Mouse (Mus musculus) thymus, postnatal 14 days (tissue): ENCODE data around the gene Pus1.
A peak's percentile ranks its signal among the peaks of the same experiment; 100 is the strongest.
"Not testable (repeated sequence)": the region's sequence is repeated elsewhere in the genome, so short reads cannot be mapped to it uniquely, and the experiment has no call there.

Experiments used
- DNase-seq: peaks from one replicate; pipeline ENCODE4 v3.0.0; 2021

Pus1 gene

DNA sequence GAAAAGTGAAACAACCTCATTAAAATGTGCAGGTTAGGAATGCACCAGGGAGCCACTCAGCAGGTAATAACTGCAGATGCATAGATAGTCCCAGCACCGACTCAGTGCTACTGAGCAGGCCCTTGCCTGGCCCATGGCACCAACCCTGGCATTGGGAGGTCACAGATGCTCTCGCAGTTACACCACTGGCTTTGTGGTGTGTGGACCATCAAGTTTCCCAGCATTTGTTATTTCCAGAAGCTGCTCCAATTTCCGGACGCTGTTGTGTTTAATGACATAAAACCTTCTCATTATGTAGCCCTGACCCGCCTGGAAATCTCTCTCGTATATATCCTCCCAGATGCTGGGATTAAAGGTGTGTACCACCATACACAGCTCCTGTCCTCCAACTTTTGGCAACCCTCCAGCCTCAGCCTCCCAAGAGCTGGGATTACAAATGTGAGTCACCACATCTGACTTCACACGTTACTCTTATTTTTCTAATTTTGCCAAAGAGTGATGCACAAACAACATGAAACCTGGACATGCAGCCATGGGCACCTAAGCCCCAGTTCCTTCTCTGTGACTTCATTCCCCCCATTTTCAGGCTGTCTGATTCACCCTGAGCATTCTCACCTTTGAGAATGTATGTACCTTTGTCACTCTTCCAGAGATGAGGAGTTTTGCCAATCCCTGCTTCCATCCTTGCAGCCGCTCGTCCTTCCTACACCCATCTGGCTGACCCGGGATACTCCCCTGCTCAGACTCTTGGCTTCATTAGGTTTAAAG lies 486 bp upstream of the Pus1 start:
- DNase-seq, result no peak

DNA sequence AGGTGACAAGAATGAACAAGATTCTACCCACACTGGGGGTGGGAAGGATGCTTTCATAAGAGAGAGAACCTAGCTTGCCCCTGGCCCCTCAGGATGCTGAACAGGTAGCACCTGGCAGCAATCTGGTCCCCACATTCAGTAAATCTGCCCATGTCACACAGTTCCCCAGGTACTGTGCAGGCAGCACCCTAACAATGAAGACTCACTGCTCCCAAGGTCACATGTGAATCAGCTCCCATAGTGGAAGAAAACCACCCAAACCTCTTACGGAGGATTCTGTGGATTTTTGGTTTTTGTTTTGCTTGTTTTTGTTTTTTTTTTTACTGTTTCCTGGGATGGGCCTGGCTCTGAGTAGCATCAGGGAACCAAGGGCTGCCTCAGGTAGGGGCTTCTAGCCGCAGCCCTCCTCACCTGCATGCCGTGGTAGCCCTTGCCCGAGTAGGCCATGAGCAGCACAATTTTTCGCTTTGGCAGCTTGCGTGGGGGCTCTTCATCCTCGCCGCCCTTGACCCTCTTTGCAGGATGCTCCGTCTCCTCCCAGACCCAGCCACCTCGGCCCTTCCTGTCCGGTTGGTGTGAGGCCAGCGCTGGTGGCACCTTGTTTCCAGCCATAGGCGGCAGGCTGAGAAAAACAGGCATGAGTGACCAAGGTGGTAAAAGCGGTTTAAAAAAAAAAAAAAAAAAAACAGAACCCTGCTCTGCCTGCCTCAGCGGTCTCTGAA lies 1.0 kb downstream of the Pus1 start:
- DNase-seq, result no peak

DNA sequence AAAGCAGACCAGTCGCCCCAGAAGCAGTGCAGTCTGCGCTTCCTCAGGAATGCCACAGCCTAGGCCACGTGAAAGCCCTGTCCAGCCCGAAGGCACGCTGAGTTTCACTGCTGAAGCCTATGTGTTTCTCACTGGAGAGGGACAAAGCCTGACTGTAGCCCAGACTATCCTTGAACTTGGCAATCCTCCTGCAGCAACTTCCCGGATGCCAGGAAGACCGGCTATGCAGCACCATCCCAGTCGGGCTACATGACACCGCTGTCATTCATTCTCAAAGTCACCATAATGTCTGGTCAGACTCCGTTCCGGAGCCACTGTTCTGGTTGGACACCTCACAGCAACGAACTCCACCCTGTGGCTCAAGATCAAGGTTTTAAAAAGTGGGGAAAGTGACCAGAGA lies 2.2 kb downstream of the Pus1 start:
- no peak for DNase-seq

GRCm38 (mm10) chr5:110776141-110776540 lies 4.3 kb downstream of the Pus1 start:
- DNase-seq, result no peak

GRCm38 (mm10) chr5:110774511-110774910 lies 5.9 kb downstream of the Pus1 start:
- no peak for DNase-seq

DNA sequence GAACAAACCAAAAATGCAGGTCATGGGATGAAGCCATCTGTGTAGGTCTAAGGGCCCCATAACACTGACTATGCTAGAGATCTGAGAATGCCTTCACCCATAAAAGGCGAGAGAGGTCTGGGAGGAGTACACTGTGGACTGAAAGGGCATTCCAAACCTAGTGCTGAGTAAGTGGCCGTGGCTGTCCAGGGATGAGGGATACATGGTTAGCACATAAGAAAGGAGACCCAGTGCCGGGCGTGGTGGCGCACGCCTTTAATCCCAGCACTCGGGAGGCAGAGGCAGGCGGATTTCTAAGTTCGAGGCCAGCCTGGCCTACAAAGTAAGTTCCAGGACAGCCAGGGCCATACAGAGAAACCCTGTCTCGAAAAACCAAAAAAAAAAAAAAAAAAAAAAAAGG lies 7.5 kb downstream of the Pus1 start:
- DNase-seq, result not testable (repeated sequence)

DNA sequence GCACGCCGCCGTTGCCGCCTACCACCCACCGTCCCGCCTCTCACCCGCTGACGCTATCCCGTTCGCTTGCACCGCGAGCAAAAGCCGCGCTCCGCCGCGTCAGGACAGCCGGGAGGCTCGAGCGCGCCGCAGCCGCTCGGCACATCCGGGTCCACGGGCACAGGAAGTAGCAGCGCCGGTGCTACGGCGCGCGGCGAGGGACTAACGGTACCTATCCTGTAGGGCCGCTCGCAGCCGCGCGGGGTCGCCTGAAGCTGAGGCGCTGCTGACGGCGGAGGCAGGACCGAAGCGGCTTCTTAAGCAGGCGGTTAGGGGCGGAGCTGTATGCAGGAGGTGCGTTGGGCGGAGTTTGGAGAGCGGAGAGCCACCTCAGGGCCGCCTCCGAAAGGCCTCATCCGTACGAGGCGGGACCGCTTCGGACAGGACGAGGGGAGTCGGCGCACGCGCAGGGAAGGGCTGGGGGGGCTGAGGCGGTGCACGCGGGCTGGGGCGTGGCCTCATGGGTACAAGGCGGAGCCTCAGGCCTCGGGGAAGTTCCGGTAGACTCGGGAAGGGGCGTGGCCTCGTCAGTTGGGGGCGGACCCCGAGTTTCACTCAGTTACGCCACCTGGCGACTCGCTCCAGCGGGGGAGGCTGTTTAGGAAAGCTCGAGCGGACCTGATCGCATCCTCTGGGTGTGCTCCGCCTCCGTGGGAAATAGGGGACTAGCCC lies 9.9 kb downstream of the Pus1 start, which contains the start of gene Ep400:
Gene Ep400, minus strand, starts transcription at position 270 of the 711 bp plus-strand sequence.
- DNase-seq, result peak; percentile 100

- no peak for DNase-seq
Measured at GRCm38 (mm10) chr5:110770031-110770445, 10.4 kb downstream of the Pus1 start.

GRCm38 (mm10) chr5:110769272-110769671 lies 11.2 kb downstream of the Pus1 start:
- no peak for DNase-seq

GRCm38 (mm10) chr5:110763890-110764289 lies 16.6 kb downstream of the Pus1 start:
- DNase-seq, result no peak

DNA sequence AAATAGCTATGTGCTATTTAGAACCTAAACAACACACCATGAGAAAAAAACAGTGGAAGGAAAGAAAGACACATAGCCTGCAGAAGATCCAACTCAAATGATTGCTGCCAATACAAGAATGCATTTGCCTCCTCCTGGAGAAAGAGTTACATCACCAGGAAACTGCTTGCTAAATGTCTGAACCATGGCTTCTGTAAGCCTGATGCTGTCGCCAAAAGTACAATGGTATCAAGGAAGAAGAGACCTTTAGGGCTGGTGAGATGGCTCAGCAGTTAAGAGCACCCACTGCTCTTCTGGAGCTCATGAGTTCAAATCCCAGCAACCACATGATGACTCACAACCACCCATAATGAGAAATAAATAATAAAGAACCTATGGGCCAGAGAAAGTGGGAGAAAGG lies 35.4 kb downstream of the Pus1 start:
- DNase-seq, result no peak

DNA sequence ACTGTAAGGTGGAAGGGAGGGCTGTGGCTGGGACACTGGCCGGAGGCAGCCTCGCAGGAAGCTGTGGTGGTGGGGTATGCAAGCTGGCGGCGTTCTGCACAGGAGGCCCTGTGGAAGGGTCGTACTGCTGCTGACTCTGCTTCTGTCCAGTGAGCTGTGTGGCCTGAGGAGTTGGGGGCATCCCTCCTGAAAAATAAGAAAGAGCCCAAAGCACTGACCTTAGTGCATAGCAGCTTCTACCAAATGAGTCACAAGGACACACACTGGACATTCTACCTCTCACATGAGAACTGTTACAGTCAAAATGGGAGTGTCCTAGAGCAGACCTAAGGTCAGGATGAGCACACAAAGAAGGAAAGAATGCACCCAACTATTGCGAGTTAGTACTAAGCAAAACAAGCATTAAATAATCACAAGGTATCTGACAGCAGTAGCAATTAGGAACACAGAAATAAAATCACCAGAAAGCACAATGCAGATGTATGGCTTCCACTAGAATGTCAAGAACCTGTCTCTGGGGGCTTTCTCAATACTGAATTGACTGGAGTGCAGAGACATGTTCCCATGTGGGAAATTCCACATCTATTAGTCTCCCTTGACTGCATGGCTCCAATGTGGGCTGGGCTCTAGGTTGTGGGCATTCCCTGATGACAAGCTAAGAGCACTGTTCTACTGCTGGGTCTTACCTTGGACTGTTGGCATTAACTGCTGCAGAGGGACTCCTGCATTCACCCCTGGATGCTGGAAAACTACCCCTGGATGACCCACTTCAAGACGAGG lies 40.8 kb downstream of the Pus1 start:
- no peak for DNase-seq

DNA sequence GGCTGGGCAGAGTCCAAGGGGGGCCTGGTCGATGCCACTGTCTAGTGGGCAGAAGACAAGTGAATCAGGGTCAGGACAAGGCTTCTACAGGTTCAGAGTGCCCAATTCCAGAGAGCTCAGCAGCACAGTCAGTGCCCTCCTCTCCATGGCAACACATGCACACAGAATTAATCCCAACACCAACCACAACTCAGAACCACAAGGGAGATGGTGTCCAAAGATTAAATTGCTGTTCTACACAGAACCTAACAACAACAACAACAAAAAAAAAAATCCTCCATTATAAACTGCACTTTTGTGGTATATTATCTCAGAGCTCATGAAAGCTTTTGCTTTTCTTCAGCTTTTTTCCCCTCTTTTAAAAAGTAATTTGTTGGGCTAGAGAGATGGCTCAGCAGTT lies 44.9 kb downstream of the Pus1 start:
- DNase-seq, result no peak

DNA sequence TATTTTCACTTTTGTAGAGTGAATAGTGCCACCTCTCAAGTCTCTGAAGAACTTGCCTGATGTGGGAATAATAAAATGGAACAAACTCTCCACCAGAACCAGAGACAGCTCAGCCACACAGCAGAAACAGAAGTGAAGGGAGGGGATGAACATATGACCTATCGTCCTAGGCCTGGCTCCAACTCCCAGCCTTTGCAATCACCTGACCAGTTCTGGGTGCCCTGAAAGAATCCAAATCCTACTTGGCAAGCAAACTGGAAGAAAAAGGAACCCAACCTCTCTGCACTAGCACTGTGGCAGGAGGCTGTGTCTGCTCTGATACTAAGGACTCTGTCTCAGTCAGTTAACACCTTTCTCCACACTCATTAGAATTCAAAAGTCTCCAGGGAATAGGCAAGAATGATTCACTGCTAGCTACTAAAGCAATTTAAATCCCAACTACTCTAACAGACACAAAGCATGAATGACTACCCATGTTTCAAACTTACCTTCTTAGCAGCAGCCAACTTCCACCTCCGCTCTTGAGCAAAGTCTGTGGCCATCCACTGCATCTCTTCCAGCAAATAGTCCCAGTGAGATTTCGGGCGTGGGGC lies 47.1 kb downstream of the Pus1 start:
- DNase-seq, result no peak

DNA sequence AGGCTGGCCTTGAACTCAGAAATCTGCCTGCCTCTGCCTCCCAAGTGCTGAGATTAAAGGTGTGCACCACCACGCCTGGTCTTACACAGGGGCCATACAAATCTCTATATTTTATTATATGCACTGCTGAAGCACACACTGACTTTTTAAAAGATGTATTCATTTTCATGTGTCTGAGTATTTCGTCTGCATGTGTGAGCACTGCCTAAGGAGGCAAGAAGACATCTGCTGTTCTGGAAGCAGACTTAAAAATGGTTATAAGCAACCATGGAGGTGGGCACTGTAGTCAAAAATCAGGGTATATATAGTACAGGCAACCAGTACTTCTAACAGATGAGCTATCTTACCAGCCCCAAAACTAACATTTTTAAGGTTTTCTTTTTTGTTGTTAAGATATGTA lies 49.2 kb downstream of the Pus1 start:
- DNase-seq, result no peak

DNA sequence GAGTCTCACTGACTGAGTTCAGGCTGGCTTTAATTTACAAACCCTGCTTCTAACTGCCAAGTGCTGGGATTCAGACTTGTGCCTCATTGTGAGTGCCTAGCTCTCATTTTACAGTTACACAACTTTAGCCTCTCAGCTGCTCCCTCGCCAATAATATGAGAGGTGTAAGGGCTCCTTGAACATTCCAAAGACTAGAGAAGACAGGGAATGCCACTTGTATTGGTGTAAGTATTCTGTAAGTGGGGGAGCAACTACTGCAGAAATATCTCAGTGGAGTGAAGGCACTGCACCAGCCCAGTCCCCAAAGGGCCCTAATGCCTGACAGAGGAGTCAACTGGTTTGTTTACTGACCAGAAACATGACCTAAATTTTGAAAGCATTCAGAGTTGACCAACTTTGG lies 52.6 kb downstream of the Pus1 start:
- DNase-seq, result no peak
